Mouse (Mus musculus) cerebellum, adult 2 months (tissue): Measurements from ENCODE around the gene Th.

Experiments
- CTCF ChIP-seq: fragments of 200-500 bp; IDR thresholded peaks from 2 replicates; pipeline ENCODE4 v1.5.1; 2011; ENCODE audit warnings: low read depth, mild to moderate bottlenecking, control low read depth, low read length, moderate library complexity, borderline replicate concordance; ENCODE audit not compliant: insufficient read depth
- POLR2A ChIP-seq: fragments of 200-500 bp; IDR thresholded peaks from 2 replicates; pipeline ENCODE4 v1.6.1; 2011; ENCODE audit warnings: low read length, control low read depth, borderline replicate concordance; ENCODE audit not compliant: insufficient read depth

GRCm38 (mm10) chr7:142901774-142902173, 29.2 kb downstream of the Th start:
- TF ChIP-seq CTCF (no peak), POLR2A (no peak)
